Mouse (Mus musculus) brain, embryonic 14.5 days (tissue): ENCODE data around the gene LTO1.

Experiments
- CTCF ChIP-seq: fragments of 200-500 bp; IDR thresholded peaks from 2 replicates; pipeline ENCODE4 v1.5.1; 2012; ENCODE audit warnings: inconsistent platforms, mild to moderate bottlenecking, moderate library complexity, borderline replicate concordance; ENCODE audit not compliant: insufficient read depth, insufficient read length; ENCODE audit errors: extremely low read depth
- POLR2A ChIP-seq: fragments of 200-500 bp; IDR thresholded peaks from 2 replicates; pipeline ENCODE4 v1.6.1; 2012; ENCODE audit warnings: mild to moderate bottlenecking, inconsistent platforms, borderline replicate concordance; ENCODE audit not compliant: poor library complexity, insufficient read depth, insufficient read length, severe bottlenecking; ENCODE audit errors: extremely low read depth

- TF ChIP-seq CTCF (no peak), POLR2A (no peak)
These were observed 16.4 kb upstream of the LTO1 start for GRCm38 (mm10) chr7:144898506-144898905.
